Mouse (Mus musculus) adipose tissue, adult 10 weeks (tissue): ENCODE measurements around the gene Gm10320. TPM values are rescaled to one million over a fixed set of nuclear protein-coding genes. Genes with fewer than 3 reads are reported as not detected.

Source experiments
- polyA plus RNA-seq: library from polyadenylated mRNA; stranded (reverse); fragments of 350-450 nt; fragmentation: Illumina TruSeq; extraction: RNeasy Lipid Tissue Mini Kit (QIAGEN cat#74804); gene quantifications from one replicate; pipeline ENCODE4 v1.2.3, GENCODE M21; 2014; ENCODE audit warnings: low read depth, low replicate concordance

Gene Gm10320
- 1.3 TPM for polyA plus RNA-seq

DNA sequence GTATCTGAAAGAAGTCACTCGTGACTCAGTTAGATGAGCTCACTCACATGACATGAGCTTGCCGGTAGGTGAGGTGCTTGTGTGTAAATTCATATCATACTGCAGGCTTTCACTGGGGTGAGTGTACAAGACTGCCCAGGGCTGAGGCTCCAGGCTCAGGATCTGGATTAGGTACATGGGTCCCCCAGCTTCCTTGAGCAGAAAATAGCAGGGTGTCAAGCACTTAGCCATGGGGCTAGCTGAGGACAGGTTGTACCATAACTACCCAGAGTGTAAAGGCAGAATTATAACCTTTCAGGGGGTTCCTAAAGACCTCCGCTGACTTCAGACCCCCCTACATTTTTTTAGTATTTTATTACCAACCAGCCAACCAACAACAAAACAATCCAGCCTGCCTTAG, at the start of gene Gm10320:
Gene Gm10320 (minus strand): TSS at position 93 of the 400 bp plus-strand sequence.

Other genes with a start within 250 kb of the Gm10320 start
- gene Utp15, start 229.0 kb downstream of the Gm10320 start, polyA plus RNA-seq: 11.3 TPM
- gene Ankra2, start 228.9 kb downstream of the Gm10320 start, polyA plus RNA-seq: 22.4 TPM
- 3.6 TPM for gene Gm21976, start 212.1 kb downstream of the Gm10320 start, polyA plus RNA-seq
- 413 TPM for gene Btf3, start 175.0 kb downstream of the Gm10320 start, polyA plus RNA-seq
- gene Foxd1, start 137.8 kb downstream of the Gm10320 start, polyA plus RNA-seq: not detected
- gene Tmem174, start 145.4 kb upstream of the Gm10320 start, polyA plus RNA-seq: 0.17 TPM
- gene Tmem171, start 202.8 kb upstream of the Gm10320 start, polyA plus RNA-seq: not detected